Mouse (Mus musculus): Measurements from ENCODE around the gene Smox.

Smox gene

GRCm38 (mm10) chr2:131484182-131484581, 7.1 kb upstream of the Smox start:
- no peak for DNase-seq (ENCODE audit: low read depth, low spot score)

DNA sequence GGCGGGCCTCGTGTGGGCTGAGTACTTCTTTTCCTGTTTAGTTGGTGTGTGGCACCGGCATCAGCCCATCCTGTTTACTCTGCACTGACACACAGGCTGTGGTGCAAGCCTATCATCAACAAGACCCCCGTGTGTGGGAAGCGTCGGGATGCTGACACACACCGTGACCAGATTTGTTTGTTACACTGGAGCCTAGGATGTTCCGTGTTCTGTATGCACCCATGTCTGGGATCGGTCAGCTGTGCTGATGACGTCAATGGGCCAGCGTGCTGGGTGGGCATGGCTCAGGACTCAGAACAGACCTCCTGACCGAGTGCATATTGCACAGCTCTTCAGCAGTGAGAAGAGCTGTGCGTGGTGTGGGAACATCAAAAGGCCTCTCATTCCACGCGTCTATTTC, 6.2 kb upstream of the Smox start:
- no peak for DNase-seq (ENCODE audit: low read depth, low spot score)

DNA sequence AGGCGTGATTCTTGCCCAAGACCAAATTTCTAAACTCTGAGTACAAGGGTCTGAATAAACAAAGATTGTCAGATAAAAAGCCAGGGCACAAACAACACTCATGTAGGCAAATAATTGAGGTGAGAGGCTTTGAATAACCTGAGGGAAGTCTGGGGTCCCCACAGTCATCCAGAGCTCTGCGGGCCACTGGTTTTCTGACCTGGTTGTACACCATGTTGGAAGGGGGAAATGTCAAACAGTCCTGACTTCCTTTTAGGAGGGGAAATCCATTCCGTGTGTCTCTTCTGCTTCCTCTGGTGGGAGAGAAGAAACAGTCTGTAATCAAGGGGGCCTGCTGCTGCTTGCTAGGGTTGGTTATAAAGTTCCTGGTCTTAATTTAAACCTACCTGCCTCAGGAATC, 5.2 kb upstream of the Smox start:
- no peak for DNase-seq (ENCODE audit: low read depth, low spot score)

- no peak for DNase-seq (ENCODE audit: low read depth, low spot score)
Observed at GRCm38 (mm10) chr2:131487337-131487736, 4.0 kb upstream of the Smox start.

DNA sequence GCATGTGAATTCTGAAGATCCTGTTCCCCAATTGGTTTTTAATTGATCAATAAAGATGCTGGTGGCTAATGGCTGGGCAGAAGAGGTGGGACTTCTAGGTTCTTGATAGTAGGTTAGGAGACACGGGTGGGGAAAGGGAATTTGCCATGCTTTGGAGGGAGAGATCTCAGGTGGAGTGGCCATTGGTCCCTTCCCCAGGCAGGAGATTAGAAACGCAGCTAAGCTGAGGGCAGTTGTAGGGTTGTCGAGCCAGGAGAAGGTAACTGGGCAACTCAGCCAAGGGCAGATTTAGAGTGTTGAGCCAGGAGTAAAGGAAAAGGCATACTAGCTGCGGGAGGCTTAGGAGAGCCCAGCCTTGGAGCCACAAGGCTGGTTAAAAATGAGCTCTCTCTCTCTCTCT, 3.0 kb upstream of the Smox start:
- DNase-seq (ENCODE audit: low read depth, low spot score), result no peak

GRCm38 (mm10) chr2:131488870-131489269, 2.4 kb upstream of the Smox start:
- DNase-seq (ENCODE audit: low read depth, low spot score), result peak; percentile 35

GRCm38 (mm10) chr2:131489591-131489990, 1.7 kb upstream of the Smox start:
- no peak for DNase-seq (ENCODE audit: low read depth, low spot score)

- peak; percentile 90 for DNase-seq (ENCODE audit: low read depth, low spot score)
Observed at GRCm38 (mm10) chr2:131491707-131492595, 655 bp downstream of the Smox start.

- no peak for DNase-seq (ENCODE audit: low read depth, low spot score)
Observed at GRCm38 (mm10) chr2:131492596-131493139, 1.4 kb downstream of the Smox start.

GRCm38 (mm10) chr2:131493446-131493845, 2.1 kb downstream of the Smox start:
- DNase-seq (ENCODE audit: low read depth, low spot score), result no peak

GRCm38 (mm10) chr2:131495256-131495655, 4.0 kb downstream of the Smox start:
- DNase-seq (ENCODE audit: low read depth, low spot score), result no peak

DNA sequence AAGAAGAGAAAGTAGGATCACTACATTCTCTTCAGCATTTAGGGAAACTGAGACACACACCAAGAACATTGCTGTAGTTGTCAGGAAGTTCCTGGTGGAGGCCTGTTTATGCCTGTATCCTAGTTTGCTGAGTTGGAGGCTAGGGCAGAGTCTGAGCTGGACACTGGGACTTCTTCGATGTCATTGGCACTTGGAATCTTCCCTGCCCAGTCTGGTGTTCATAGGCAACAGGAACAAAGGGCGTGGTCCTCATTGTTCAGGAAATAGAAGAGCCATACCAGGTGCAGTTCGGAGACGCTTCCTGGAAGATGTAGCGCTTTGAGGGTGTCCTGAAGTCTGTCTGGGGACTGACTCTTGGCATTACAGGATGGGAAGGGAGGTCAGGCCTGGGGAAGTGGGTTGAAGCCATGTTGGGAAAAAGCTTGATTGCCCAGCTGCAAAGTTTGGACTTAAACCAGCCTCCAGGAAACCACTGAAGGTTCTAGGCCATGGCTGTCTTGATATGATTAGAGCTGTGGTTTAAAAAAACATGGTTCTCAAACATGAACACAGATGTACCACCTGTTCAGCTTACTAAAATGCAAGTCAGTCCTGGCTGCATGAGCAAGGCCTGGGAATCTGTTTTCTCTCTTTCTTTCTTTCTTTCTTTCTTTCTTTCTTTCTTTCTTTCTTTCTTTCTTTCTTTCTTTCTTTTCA, 5.0 kb downstream of the Smox start:
- no peak for DNase-seq (ENCODE audit: low read depth, low spot score)

GRCm38 (mm10) chr2:131497224-131497856, 6.0 kb downstream of the Smox start:
- DNase-seq (ENCODE audit: low read depth, low spot score), result no peak

- DNase-seq (ENCODE audit: low read depth, low spot score), result no peak
Observed at GRCm38 (mm10) chr2:131498219-131498618, 6.9 kb downstream of the Smox start.

DNA sequence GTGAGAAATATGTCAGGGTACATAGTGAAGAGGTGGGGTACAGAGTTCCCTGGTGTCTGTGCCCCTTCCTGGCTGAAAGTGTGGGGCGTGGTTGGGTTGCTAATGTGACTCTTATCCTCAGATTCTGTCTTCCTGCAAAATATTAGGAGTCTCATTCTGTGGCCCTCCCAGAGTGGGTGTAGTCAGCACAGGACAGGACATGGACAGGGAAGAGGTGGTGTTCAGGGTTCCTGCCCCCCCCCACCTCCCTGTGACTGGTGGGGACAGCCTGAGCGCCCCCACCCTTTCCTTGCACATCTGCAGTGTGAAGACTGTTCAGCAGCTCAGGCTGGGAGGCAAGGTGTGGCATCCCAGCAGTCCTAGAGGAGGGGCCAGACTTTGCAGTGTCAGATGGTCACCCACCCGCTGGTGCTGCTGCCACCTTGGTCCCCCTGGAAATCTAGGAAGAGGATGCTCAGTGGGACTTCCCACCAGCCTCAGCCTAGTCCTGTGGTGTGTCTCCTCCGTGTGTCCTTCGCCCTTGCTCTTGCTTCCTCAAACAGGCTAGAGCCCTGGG, 8.1 kb downstream of the Smox start:
- DNase-seq (ENCODE audit: low read depth, low spot score), result no peak

DNA sequence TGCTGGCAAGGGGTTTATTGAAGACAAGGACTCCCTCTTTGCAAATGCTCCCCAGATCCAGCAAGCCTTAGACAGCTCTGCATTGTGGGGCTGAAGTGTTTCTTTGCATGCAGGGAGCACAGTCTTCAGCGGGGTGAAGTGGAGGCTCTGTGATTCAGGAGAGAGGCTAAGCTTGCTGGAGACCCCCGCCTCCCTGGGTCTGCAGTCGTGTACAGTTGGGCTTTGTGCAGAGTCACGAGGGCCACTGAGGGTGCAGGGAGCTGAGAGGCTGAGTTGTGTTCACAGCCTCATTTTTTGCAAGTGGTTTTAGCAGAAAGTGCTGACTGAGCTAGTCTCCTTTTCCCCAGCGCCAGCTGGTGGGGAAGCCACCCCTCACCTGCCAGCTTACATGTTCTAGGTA, 10.6 kb downstream of the Smox start:
- no peak for DNase-seq (ENCODE audit: low read depth, low spot score)

DNA sequence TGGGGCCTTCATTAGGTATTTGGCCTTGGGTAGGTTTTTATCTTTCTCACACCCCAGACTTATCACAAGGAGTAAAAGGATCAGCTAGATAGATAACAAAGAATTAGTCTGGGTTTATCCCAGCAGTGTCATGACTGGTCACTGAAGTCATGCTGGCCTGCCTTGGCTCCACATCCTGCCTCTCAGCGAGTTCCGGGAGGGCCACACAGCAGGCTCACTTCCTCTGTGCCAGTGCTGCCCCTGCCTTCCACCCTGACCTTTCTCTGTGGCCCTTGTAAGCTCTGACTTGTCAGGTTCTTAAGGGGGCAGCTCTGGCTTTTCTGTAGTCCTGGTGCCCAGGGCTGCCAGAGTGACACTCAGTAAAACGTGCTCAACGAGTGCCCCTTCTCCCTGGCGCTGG, 11.3 kb downstream of the Smox start:
- DNase-seq (ENCODE audit: low read depth, low spot score), result no peak

GRCm38 (mm10) chr2:131505431-131505830, 14.1 kb downstream of the Smox start:
- DNase-seq (ENCODE audit: low read depth, low spot score), result peak; percentile 57

DNA sequence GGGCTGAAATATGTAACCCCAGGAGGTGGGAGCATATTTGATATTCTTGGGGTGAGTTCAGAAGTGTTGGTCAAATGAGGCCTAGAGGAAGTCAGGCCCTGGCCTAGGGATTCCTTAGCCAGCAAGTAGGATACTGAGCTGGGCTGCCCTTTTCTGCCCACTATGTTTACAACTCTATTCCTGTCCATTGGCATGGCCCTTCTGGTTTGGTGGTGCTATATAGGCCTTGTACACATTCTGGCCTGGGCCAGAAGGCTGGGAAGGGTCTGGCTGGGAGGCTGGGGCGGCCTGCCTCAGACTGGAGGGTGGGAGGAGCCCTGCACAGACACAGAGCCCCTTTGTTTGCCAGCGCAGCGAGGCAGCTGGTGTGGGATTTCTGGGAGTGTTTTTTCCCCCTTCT, 15.1 kb downstream of the Smox start:
- DNase-seq (ENCODE audit: low read depth, low spot score), result no peak

GRCm38 (mm10) chr2:131508501-131508900, 17.2 kb downstream of the Smox start:
- DNase-seq (ENCODE audit: low read depth, low spot score), result peak; percentile 20

DNA sequence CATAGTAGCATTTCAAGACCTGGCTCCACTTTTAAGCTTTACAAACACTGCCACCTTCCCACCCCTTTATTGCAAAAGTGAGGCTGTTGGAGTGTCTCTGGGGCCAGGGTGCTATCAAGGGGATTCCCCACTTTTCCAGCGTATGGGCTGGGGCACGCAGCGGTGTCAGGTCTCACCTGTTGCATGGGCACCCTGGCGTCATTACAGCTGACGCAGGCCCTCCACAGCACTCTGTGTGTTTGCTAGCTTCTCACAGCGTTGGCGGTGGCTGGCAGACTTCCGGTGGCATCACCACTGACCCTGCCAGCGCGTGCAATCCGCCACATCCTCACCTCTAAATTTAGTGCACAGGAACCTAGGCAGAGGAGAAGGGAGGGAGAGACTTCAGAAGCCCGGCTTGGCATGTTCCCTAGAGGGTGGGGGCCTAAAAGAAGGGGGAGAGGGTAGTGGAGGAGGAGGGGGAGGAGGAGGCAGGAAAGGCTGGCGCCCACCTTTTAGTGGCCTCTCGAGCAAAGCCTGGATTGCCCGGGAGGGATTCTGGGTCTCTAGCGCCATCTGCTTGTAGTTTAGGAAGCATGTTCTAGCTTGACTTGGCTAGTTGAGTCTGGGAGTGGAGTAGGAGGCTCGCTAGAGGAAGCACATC, 18.5 kb downstream of the Smox start:
- peak; percentile 92 for DNase-seq (ENCODE audit: low read depth, low spot score)

All from CD4-positive, CD25-positive, alpha-beta regulatory T cell, adult 2 months (primary cell).